Mouse (Mus musculus): ENCODE data around the gene Gm10100. TPM values are rescaled to one million over a fixed set of nuclear protein-coding genes. Genes with fewer than 3 reads are reported as not detected.

Gm10100 gene
- total RNA-seq, 1 experiment = not detected

Other genes with a start within 250 kb of the Gm10100 start
- 29.1 and 33.6 TPM in 2 replicates for gene Fam207a, start 210.7 kb upstream of the Gm10100 start, total RNA-seq (2012; rRNA removed)
- 0.42 and 0.54 TPM in 2 replicates for gene Itgb2, start 196.2 kb upstream of the Gm10100 start, total RNA-seq (2012; rRNA removed)
- gene Pttg1ip, start 144.8 kb upstream of the Gm10100 start, total RNA-seq (2012; rRNA removed) = 115 and 142 TPM in 2 replicates
- 139 and 148 TPM in 2 replicates for gene Sumo3, start 120.4 kb upstream of the Gm10100 start, total RNA-seq (2012; rRNA removed)
- gene Gm49325, start 120.3 kb upstream of the Gm10100 start, total RNA-seq (2012; rRNA removed) = 1.7 and 5.4 TPM in 2 replicates
- 21.2 and 32.7 TPM in 2 replicates for gene Ube2g2, start 104.2 kb upstream of the Gm10100 start, total RNA-seq (2012; rRNA removed)
- 0.49 and 0.90 TPM in 2 replicates for gene Tspear, start 39.9 kb upstream of the Gm10100 start, total RNA-seq (2012; rRNA removed)
- not detected in 2 replicates for gene Gm19402, start 35.7 kb upstream of the Gm10100 start, total RNA-seq (2012; rRNA removed)
- not detected in 2 replicates for gene Gm9508, start 29.3 kb upstream of the Gm10100 start, total RNA-seq (2012; rRNA removed)
- not detected in 2 replicates for gene Gm10272, start 19.9 kb upstream of the Gm10100 start, total RNA-seq (2012; rRNA removed)
- not detected in 2 replicates for gene Gm10024, start 15.0 kb upstream of the Gm10100 start, total RNA-seq (2012; rRNA removed)
- not detected in 2 replicates for gene Gm10142, start 10.7 kb upstream of the Gm10100 start, total RNA-seq (2012; rRNA removed)
- not detected in 2 replicates for gene Krtap12-1, start 5.9 kb upstream of the Gm10100 start, total RNA-seq (2012; rRNA removed)
- gene Gm18596, start 16.2 kb downstream of the Gm10100 start, total RNA-seq (2012; rRNA removed) = not detected in 2 replicates
- gene Gm9736, start 24.9 kb downstream of the Gm10100 start, total RNA-seq (2012; rRNA removed) = not detected in 2 replicates
- not detected in 2 replicates for gene Gm3233, start 33.2 kb downstream of the Gm10100 start, total RNA-seq (2012; rRNA removed)
- gene Gm3238, start 44.8 kb downstream of the Gm10100 start, total RNA-seq (2012; rRNA removed) = not detected in 2 replicates
- gene Gm7138, start 50.5 kb downstream of the Gm10100 start, total RNA-seq (2012; rRNA removed) = not detected in 2 replicates
- not detected in 2 replicates for gene Gm3250, start 56.1 kb downstream of the Gm10100 start, total RNA-seq (2012; rRNA removed)
- gene Gm7137, start 61.7 kb downstream of the Gm10100 start, total RNA-seq (2012; rRNA removed) = not detected in 2 replicates
- not detected in 2 replicates for gene Gm9639, start 68.6 kb downstream of the Gm10100 start, total RNA-seq (2012; rRNA removed)
- gene Gm19668, start 72.6 kb downstream of the Gm10100 start, total RNA-seq (2012; rRNA removed) = not detected in 2 replicates
- gene Gm9507, start 85.4 kb downstream of the Gm10100 start, total RNA-seq (2012; rRNA removed) = not detected in 2 replicates
- gene Gm2696, start 88.2 kb downstream of the Gm10100 start, total RNA-seq (2012; rRNA removed) = not detected in 2 replicates
- not detected in 2 replicates for gene Krtap10-4, start 100.6 kb downstream of the Gm10100 start, total RNA-seq (2012; rRNA removed)
- not detected in 2 replicates for gene Krtap10-10, start 109.5 kb downstream of the Gm10100 start, total RNA-seq (2012; rRNA removed)
- gene Gm36176, start 120.3 kb downstream of the Gm10100 start, total RNA-seq (2012; rRNA removed) = not detected in 2 replicates
- gene Gm10318, start 126.4 kb downstream of the Gm10100 start, total RNA-seq (2012; rRNA removed) = not detected in 2 replicates
- not detected in 2 replicates for gene Gm3285, start 135.5 kb downstream of the Gm10100 start, total RNA-seq (2012; rRNA removed)
- gene Lrrc3, start 176.1 kb downstream of the Gm10100 start, total RNA-seq (2012; rRNA removed) = 2.5 and 4.1 TPM in 2 replicates
- 0.54 and 0.63 TPM in 2 replicates for gene Trpm2, start 244.1 kb downstream of the Gm10100 start, total RNA-seq (2012; rRNA removed)